Mouse (Mus musculus): ENCODE results near the gene Olfr523. TPM values are rescaled to one million over a fixed set of nuclear protein-coding genes. Genes with fewer than 3 reads are reported as not detected.

Gene Olfr523
- total and polyA plus RNA-seq, 3 experiments, result not detected

GRCm38 (mm10) chr7:140164664-140165063 is 8.4 kb upstream of the Olfr523 start, which contains the start of gene Olfr522:
TSS of gene Olfr522 (minus strand) at chr7:140164764.
- dilution Hi-C loops (cut with MboI; ENCODE audit: extremely low pct_ligation_motif_present, extremely low pct_unique_long_range_greater_than_20kb, low sequenced_read_pairs), result no loop called here
- in situ Hi-C loops (cut with MboI; ENCODE audit: low pct_ligation_motif_present, low pct_unique_long_range_greater_than_20kb, low sequenced_read_pairs), result no loop called here

GRCm38 (mm10) chr7:140167950-140168349 is 5.1 kb upstream of the Olfr523 start:
- TF ChIP-seq IRF4 (IDR thresholded peaks at IDR 0.05; ENCODE audit: low read depth, low read length) (no peak), MAX (IDR thresholded peaks at IDR 0.05; ENCODE audit: low read length) (no peak), NRF1 (IDR thresholded peaks at IDR 0.05; ENCODE audit: low read depth, low read length) (no peak), TBP (conservative IDR thresholded peaks at IDR 0.05; ENCODE audit: low read depth, low read length) (no peak), USF1 (IDR thresholded peaks at IDR 0.05; ENCODE audit: low read depth, low read length) (no peak), TCF12 (IDR thresholded peaks at IDR 0.05; ENCODE audit: low read depth, low read length) (no peak), MAZ (IDR thresholded peaks at IDR 0.05; ENCODE audit: low read depth, low read length) (no peak), ETS1 (conservative IDR thresholded peaks at IDR 0.05; ENCODE audit: low read depth, low read length) (no peak), RAD21 (IDR thresholded peaks at IDR 0.05; ENCODE audit: low read depth, low read length) (no peak), KAT2A (IDR thresholded peaks at IDR 0.05; ENCODE audit: insufficient replicate concordance, low read length) (no peak), MAFK (IDR thresholded peaks at IDR 0.05; ENCODE audit: insufficient replicate concordance, low read length) (no peak), ELF1 (IDR thresholded peaks at IDR 0.05; ENCODE audit: low read depth, low read length) (no peak), JUN (IDR thresholded peaks at IDR 0.05; ENCODE audit: insufficient read depth, low read depth, low read length) (no peak)
- Histone ChIP-seq H3K27ac (ENCODE audit: insufficient read depth, low read depth) (no peak overlapping the region), H3K79me2 (replicated peaks; ENCODE audit: control insufficient read depth, extremely low read depth, insufficient read depth, poor library complexity, severe bottlenecking) (no peaks in the 10 kb centered on the region), H3K9ac (ENCODE audit: insufficient read depth, low read depth) (no peak overlapping the region), H3K27me3 (replicated peaks) (peaks cover 71% of the 10 kb centered on the region), H3K36me3 (replicated peaks in 1 of 2; ENCODE audit: control insufficient read depth in 1 of 2, insufficient read depth in 1 of 2, low read length in 1 of 2) (no peaks in the 10 kb centered on the region), H3K4me3 (replicated peaks in 1 of 3; ENCODE audit: low read depth in 2 of 3, low read length in 2 of 3, poor library complexity in 1 of 3) (no peak overlapping the region), H3K4me2 (ENCODE audit: insufficient read depth, low read depth, poor library complexity, severe bottlenecking) (no peak overlapping the region), H3K4me1 (ENCODE audit: control insufficient read depth in 1 of 2, insufficient read depth in 2 of 2) (peaks cover 2 to 5% of the 10 kb centered on the region in 2 experiments), H3K9me3 (replicated peaks; ENCODE audit: low read length) (peaks cover 8% of the 10 kb centered on the region)
- in situ Hi-C loops (cut with MboI; ENCODE audit: low pct_ligation_motif_present, low pct_unique_long_range_greater_than_20kb, low sequenced_read_pairs), result no loop called here
- no peak for DNase-seq (ENCODE audit: extremely low read depth)
- dilution Hi-C loops (cut with MboI; ENCODE audit: extremely low pct_ligation_motif_present, extremely low pct_unique_long_range_greater_than_20kb, low sequenced_read_pairs), result no loop called here

More at GRCm38 (mm10) chr7:140164664-140165063, 8.4 kb upstream of the Olfr523 start, which contains the start of gene Olfr522:
- no peak within 1 kb of the TSS for H3K4me3 ChIP-seq (replicated peaks in 1 of 3; ENCODE audit: low read depth in 2 of 3, low read length in 2 of 3, poor library complexity in 1 of 3)
- no peaks in the 10 kb centered on the region for H3K79me2 ChIP-seq (replicated peaks; ENCODE audit: control insufficient read depth, extremely low read depth, insufficient read depth, poor library complexity, severe bottlenecking)
- DNase-seq (ENCODE audit: extremely low read depth), result no peak
- H3K27me3 ChIP-seq (replicated peaks), result peaks cover 79% of the 10 kb centered on the region
- H3K4me2 ChIP-seq (ENCODE audit: insufficient read depth, low read depth, poor library complexity, severe bottlenecking), result no peak within 1 kb of the TSS
- H3K27ac ChIP-seq (ENCODE audit: insufficient read depth, low read depth), result no peak within 1 kb of the TSS
- no peak within 1 kb of the TSS for H3K9ac ChIP-seq (ENCODE audit: insufficient read depth, low read depth)
- TF ChIP-seq ETS1 (conservative IDR thresholded peaks at IDR 0.05; ENCODE audit: low read depth, low read length) (no peak), TBP (conservative IDR thresholded peaks at IDR 0.05; ENCODE audit: low read depth, low read length) (no peak), RCOR1 (conservative IDR thresholded peaks at IDR 0.05; ENCODE audit: low read depth, low read length) (no peak), UBTF (IDR thresholded peaks at IDR 0.05; ENCODE audit: low read depth, low read length) (no peak), E2F4 (IDR thresholded peaks at IDR 0.05; ENCODE audit: insufficient replicate concordance, low read depth, low read length) (no peak), GABPA (IDR thresholded peaks at IDR 0.05; ENCODE audit: insufficient replicate concordance, low read depth, low read length) (no peak), MAFK (IDR thresholded peaks at IDR 0.05; ENCODE audit: insufficient replicate concordance, low read length) (no peak), JUN (IDR thresholded peaks at IDR 0.05; ENCODE audit: insufficient read depth, low read depth, low read length) (no peak), SIN3A (IDR thresholded peaks at IDR 0.05; ENCODE audit: low read length) (no peak), MAX (IDR thresholded peaks at IDR 0.05; ENCODE audit: low read length) (no peak), USF2 (conservative IDR thresholded peaks at IDR 0.05; ENCODE audit: low read depth, low read length) (no peak), RAD21 (IDR thresholded peaks at IDR 0.05; ENCODE audit: low read depth, low read length) (no peak), CTCF (conservative IDR thresholded peaks at IDR 0.05 in 1 of 2, IDR thresholded peaks at IDR 0.05 in 1 of 2; ENCODE audit: low read depth in 2 of 2, low read length in 2 of 2) (no peak)
- peaks cover 1% of the 10 kb centered on the region for H3K9me3 ChIP-seq (replicated peaks; ENCODE audit: low read length)
- H3K36me3 ChIP-seq (replicated peaks in 1 of 2; ENCODE audit: control insufficient read depth in 1 of 2, insufficient read depth in 1 of 2, low read length in 1 of 2), result no peaks in the 10 kb centered on the region
- peaks cover 2 to 5% of the 10 kb centered on the region in 2 experiments for H3K4me1 ChIP-seq (ENCODE audit: control insufficient read depth in 1 of 2, insufficient read depth in 2 of 2)

All from CH12.LX (cell line).